Mouse (Mus musculus) heart, postnatal 0 days (tissue): ENCODE measurements at regions not wholly inside any gene's neighbourhood (a gene's known extent, or its start where the extent isn't known, plus 50 kb on each side); places are given as distances from the start of the nearest gene placed in this dataset.

Source experiments
- CTCF ChIP-seq: IDR thresholded peaks from 2 replicates; pipeline ENCODE4 v1.5.1; 2016; ENCODE audit warnings: antibody characterized with exemption, control low read depth, low read depth
- EP300 ChIP-seq: IDR thresholded peaks from 2 replicates; pipeline ENCODE4 v1.6.1; 2016; ENCODE audit warnings: antibody characterized with exemption, low read depth

GRCm38 (mm10) chr2:113904414-113904813 is 56.0 kb upstream of the Arhgap11a start:
- no peak for TF ChIP-seq CTCF
- TF ChIP-seq EP300: no peak
